Mouse (Mus musculus): ENCODE measurements around the gene Scaper.

Scaper gene

DNA sequence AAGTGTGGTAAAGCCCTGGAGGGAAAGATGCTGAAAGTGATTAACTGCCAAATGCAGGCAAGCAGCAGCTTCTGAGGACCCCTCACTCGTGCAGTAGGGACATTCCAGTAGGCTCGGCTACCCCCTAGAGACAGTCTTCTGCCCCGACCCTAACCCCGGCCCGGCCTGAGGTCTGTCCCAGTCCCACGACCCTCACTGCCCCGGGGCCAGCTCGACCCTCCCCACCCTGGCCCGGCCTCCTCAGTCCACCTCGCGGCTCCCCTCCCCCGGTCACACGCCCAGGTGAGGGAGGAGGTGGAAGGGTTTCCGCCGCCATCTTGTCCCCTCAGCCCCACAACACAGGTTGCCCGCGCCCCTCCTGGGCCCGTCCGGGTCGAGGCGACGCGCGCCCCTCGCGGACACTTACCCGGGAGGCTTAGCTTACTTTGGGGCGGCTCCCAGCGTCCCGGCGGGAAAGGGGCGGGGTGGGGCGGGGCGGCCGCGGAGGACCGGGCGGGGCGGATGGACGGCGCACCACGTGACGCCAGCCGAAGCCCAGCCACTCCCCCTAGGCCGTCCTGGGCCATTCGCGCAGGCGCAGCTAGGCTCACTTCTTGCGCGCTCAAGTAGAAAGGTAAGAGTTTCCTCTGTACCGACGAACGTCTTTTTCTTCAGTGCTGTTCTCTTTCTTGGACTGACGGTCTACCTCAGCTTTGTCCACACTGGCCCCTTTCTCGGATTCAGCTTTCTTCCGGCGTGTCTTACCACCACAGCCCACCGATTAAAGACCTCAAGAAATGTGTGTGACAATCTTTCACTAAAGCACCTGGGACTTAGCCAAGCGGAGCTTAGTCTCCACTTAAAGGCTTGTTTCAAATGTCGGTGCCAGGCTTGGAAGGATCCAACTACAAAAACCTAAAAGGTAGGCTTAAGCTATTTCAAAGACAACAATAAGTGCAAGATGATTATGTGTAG is at the start of gene Scaper:
Scaper (minus strand) TSS at position 456 of the 954 bp plus-strand sequence.
- in situ Hi-C loops (cut with MboI, MseI): no loop called here

DNA sequence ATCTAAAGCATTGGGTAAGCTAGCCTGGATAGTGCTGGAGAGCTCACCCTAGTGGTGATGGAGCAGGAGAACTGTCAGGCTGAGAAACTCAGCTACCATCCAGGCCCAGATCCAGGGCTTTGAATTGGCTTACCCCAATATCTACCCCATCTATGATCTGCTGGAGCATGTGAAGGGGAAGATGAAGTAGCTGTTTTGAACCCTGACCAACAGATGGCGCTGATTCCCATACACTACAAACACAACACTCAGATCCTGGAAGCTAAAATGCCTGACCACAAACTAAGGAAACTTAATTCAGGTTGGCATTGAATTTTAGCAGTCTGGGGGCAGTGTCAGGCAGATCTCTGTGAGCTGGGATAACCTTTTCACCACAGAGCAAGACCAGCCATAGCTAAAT is 8.9 kb upstream of the Scaper start:
- in situ Hi-C loops (cut with MboI, MseI): no loop called here

DNA sequence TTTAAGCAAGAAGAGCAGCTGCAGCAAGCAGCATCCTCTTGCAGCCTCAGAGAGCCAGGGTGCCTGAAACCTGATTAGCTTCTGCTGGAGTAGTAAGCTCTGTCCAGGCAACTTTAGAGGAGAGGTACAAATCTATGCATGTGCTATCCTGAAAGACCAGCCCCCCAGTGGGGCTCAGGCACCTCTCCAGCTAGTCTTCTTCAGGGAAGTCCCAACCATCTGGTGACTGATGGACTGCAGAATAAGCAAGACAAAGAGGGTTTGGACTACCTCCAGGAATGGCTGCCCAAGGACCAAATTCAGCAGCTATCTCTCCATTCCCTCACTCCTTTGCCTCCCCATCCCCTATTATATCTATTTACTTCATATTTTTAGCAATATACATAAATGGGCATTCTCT is 3.4 kb upstream of the Scaper start:
- in situ Hi-C loops (cut with MboI, MseI): no loop called here

DNA sequence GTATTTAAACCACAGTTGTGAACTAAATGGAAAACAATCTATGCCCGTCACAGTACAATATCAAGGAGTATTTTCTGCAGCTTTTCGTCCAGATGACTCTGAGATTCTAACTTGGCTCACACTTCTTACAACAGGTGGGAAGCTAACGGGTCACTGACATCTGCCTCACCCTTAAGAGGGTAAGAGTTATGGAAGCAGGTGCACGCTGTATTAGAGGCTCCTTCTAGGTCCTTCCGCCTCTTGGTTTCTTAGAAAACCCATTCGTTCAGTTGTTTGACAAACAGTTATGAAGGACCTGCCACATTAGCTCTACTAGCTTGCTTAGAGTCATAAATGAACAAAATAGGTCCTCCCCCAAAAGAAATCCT is 683 bp upstream of the Scaper start:
- in situ Hi-C loops (cut with MboI, MseI): no loop called here

DNA sequence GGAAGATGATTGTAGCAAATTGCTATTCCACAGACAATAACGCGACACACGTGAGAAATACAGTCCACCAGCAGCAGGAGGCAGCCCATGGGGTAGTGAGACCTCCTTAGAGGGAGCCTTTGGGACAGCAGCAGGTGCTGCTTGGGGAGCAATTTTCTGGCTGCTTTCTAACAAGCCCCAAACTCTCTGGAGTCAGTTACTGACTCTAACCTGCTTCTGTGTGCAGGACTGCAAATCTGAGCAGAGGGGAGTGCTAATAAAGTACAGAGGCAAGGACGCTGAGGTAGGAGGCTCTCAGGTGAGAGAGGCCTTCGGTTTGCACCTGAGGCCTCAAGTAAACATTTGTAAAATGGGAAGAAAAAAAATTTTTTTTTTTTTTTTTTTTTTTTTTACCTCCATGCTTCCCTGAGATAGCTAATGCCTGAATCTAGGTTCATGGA is 675 bp downstream of the Scaper start:
- in situ Hi-C loops (cut with MboI, MseI): no loop called here

DNA sequence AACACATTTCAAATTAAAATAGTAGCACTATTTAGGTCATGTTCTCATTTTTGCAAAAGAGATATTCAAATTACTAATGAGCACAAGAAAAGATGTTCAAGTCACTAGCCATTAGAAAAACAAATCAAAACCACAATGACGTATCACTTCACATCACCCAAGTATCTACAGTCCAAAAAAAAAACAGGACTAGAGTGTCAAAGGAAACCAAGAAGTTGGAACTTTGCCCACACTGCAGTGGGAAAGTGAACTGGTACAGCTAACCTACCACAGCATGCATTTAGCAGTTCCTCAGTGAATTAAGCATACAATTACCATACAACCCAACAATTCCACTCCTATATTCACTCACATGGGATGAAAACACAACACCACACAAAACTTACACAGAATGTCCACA is 5.4 kb downstream of the Scaper start:
- in situ Hi-C loops (cut with MboI, MseI): no loop called here

DNA sequence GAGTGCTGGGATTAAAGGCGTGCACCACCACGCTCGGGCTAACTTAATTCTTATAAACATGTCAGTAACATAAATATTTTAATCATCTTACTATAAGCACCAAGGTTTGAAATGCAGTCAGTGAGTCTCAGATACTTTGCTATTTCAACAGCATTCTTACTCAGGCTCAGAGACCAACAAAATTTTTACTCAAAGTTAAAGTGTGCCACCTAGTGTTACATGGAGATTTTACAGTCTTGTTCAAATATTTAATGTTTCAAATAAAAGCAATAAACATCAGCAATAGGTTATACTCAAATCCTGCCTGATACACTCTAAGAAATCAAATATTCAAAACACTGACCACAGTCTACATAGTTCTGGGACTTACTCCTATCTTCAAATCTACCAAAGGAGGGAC is 19.3 kb downstream of the Scaper start:
- in situ Hi-C loops (cut with MboI, MseI): no loop called here

DNA sequence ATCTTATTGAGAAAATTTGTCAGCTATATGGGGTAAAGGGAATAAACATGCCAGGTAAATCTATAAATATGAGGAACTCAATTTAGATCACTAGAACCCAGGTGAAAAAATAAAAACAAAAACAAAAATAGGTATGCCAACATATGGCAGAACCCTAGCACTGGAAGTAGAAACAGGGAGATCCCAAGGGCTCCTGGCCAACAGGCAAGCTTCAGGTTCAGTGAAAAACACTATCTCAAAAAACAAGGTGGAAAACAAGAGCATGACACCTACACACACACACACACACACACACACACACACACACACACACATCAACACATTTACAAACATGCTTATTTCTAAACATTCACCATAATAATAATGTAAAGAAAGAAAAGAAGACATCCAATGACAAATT is 21.2 kb downstream of the Scaper start:
- in situ Hi-C loops (cut with MboI, MseI): no loop called here

DNA sequence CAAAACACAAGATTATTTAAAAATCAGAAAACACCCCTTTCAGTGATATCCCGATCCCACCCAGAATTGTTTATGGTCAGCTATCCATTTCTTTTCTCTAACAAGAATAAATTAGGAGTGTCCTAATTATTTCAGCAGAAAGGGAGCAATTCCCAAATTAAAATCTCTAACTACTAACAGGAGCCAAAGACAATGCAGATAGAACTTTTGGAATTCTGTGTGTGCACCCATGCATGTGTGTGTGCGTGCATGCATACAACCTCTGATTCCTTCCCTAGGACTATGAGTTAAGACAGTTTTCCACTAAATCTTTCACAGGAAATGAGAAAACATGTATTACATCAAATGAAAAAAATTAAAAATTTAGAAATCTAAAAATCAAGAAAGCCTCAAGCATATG is 26.4 kb downstream of the Scaper start:
- in situ Hi-C loops (cut with MboI, MseI): no loop called here

DNA sequence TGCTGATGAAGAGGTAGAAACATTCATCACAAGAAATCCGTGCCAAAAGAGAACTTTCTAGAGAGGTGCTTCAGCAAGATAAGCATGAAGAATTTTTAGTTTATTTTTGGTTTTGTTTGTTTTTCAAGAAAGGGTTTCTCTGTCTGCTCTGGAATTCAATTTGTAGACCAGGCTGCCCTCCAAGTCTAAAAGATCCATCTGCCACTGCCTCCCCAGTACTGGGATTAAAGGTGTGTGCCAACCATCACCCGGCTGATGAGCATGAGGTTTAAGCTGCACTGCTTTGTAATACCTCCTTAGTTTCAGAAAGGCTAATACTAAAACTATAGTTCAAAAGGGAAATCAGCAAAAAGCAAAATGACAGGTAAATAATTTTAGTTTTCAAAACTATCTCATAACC is 35.0 kb downstream of the Scaper start:
- in situ Hi-C loops (cut with MboI, MseI): loop anchor here (10.0 kb wide), 1 partner anchor 488 kb away; no protein-coding TSS in a partner anchor

DNA sequence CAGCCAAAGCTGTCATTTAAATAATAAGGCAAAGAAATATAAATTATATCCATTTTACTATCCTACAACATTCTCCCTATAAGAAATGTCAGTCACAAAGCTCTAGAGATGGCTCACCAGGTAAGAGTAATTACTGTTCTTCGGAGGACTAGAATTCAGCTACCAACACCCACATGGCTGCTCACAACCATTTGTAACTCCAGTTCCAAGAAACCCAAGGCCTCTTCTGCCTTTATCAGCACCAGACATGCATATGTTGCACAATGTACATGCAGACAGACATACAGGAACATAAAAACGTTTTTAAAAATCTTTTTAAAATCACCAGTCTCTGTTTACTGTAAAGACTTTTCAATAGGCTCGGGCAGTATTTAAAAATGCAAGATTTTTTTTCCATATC is 36.3 kb downstream of the Scaper start:
- in situ Hi-C loops (cut with MboI, MseI): loop anchor here (10.0 kb wide), 1 partner anchor 487 kb away; no protein-coding TSS in a partner anchor

DNA sequence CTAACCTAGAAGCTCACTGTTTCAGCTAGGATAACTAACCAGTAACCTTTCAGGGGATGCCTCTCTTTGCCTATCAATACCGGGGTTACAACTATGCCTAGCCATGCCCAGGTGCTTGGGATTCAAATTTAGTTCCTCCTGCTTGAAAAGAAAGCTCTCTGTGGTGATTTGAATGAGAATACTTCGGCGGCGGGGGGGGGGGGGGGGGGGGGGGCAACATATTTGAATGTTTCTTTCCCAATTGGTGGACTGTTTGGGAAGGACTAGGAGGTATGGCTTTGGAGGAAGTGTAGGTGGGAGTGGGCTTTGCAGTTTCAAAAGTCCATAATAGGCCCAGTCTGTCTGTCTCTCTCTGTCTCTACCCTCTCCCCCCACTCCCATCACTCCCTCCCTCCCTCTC is 37.4 kb downstream of the Scaper start:
- in situ Hi-C loops (cut with MboI, MseI): loop anchor here (10.0 kb wide), 1 partner anchor 486 kb away; no protein-coding TSS in a partner anchor

DNA sequence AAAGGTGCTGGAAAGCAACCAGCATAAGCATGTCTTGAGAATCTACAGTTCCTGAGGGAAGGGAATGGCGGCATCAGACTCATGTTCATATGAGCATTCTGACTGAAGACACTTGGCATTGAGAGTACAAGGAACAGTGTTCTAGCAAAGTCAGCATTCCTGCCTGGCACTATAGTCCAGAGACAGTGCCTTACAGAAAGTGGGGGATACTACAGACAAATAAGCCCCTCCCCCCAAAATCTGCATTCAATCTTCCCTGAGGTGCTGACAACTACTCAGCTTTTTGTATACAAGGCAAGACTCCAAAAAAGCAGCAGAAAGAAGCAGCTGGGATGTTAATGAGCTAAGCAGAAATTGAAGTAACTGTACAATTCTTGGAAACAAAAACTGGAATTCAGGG is 59.9 kb downstream of the Scaper start:
- in situ Hi-C loops (cut with MboI, MseI): no loop called here

DNA sequence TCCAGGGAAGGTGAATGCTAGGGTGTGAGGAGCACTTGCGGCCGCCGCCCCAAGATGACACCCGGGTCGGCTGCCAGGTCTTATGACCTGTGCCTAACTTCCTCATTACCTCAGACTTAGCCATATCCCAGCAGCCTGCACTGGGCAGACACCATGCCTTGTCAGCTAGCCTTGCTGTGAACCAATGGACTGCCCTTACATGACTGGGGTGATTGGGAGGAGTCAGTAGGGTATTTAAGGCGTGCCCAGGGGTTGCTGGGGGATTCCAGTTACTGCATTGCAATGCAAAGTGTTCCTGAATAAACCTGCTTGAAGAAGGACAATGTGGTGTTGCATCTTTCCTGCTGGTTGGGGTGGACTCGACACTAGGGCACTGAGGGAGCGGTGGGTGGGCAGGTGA is 148.5 kb downstream of the Scaper start:
- in situ Hi-C loops (cut with MboI, MseI): loop anchor here (25.0 kb wide), 1 partner anchor 498 kb away; no protein-coding TSS in a partner anchor

DNA sequence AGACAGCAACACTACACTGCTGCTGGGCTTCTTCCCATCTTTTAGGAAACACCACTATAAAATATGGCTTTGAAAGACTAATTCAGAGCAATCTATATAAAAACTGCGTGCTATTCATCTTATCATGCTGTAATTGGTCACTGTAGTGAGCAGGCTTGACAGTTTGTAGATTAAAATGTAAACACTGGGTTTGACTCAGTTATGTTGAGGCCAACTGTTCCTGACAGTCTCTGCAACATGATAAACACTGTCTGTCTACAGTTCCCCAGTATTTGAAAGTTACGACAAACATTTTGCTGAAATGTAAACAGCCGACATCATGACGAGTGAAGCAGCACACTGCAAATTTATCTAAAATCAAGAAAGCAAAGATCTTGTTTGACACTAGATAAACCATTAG is 225.9 kb downstream of the Scaper start:
- in situ Hi-C loops (cut with MboI, MseI): no loop called here

DNA sequence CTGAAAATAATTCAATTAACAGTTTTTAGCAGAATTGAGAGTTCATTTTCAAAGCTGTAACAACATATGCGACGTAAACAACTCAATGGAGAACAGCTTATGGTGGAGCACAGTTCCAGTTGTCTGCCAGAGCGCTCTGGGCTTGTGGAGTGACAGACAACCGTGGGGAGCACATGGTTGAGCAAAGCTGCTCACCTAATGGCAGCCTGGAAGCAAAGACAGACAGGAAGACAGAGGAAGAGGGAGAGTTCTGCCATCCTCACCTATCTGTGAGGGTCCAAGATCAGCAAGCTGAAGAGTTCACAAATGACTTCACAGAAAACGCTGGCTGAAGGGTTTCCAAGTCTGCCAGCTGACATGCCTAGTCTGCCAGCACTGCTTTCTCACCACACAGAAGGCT is 227.4 kb downstream of the Scaper start:
- in situ Hi-C loops (cut with MboI, MseI): no loop called here

DNA sequence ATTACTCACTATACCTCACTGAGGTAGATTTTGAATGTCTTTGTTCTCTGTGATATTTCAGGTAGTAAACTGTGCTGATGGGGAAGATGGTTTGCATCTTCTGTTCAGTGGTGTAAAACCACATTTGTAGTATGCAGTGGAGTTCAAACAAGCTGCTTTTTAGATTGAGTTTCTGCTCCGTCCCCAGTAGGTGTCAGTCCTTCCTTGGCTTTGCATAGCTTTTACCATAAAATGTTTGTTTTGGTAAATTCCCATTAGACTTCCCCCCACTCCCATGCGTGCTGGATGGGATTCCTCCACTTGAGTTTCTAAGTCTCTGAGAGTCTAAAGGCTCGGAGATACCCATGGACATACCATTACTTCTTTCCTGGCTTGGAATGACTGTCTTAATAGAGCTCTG is 231.3 kb downstream of the Scaper start:
- in situ Hi-C loops (cut with MboI, MseI): no loop called here

DNA sequence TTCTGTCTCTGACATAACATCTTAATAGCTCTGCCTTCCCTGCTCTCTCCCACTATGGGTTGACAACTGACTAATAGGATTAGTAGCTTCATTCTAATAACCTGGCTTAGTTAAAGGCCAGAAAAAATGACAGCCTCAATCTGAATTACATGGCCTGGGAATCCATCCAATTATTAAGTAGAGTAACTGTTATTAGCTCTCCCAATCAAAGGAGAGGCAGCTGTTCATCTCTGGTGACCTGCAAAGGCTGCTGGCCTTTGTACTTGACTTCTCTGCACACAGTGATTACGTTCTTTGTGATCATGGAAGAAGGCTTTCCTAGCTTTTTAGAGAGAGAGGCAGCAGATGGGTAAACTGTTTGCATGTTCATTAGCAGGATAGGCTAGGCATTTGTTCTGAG is 242.6 kb downstream of the Scaper start:
- in situ Hi-C loops (cut with MboI, MseI): no loop called here

DNA sequence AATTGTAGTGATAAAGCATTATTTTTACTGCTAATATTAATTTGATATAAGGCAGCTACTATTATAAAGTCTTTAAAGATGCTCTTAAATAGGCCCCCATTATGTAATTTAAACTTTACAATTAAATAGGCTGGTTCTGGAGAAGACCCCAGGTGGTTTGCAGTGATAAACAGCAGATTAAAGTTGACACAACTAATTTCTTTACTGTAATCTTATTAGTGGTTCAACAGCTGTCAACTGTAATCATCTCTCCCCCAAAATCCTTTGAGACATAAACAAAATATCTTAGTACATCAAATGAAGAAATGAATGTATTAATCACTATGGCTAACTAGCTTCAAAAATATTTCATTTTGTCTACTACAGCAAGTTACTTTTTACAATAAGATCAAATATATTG is 260.8 kb downstream of the Scaper start:
- in situ Hi-C loops (cut with MboI, MseI): no loop called here

DNA sequence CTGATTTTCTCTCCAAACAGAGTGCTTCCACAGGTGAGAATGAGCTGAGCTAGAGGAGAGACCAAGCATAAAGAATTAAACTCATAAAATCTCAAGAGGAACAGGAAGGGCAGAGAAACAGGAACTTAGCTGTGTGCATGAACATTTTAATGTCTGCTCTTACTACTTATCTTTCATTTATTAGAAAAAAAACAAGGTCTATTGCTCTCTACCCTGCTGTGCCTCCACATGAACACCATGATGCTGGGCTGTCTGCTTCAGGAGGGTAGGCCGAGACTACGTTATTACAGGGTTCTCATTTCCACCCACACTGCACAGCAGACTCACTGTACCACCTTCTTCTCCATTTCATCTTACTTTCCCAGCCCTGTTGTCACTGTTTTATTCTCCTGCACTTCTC is 291.5 kb downstream of the Scaper start:
- in situ Hi-C loops (cut with MboI, MseI): no loop called here

DNA sequence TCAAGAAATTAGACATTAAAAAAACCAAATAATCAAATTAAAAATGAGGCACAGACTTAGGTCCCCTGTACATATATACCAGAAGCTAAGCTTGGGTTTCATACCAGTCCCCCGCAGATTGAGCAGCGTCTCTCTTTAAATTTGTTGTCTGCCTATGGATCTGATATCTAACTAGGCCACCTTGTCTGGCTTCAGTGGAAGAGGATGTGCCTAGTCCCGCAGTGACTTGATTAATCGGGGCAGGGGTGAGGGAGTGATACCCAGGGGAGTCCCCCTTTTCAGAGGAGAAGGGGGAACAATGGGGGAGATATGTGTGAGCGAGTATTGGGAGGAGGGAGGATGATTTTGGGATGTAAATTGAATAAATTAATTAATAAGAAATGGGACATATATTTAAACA is 310.9 kb downstream of the Scaper start:
- in situ Hi-C loops (cut with MboI, MseI): no loop called here

DNA sequence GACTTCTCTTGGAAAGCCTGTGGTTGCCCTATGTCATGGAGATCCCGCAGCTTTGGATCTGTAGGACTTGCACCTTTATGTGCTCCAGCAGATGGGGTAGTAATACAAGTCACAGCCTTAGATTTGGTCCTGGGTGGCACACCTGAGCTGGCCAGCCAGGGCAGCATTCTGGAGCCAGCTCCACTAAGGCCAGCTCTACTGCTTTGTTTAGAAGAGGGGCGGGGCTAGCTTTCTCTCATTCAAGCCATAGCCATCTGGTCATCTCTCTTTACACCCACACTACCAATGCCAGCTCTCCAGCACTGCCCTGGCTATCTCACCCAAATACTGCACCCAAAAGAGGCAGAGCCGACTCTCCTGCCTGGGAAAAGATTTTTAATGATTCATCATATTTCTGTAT is 323.2 kb downstream of the Scaper start:
- in situ Hi-C loops (cut with MboI, MseI): no loop called here

DNA sequence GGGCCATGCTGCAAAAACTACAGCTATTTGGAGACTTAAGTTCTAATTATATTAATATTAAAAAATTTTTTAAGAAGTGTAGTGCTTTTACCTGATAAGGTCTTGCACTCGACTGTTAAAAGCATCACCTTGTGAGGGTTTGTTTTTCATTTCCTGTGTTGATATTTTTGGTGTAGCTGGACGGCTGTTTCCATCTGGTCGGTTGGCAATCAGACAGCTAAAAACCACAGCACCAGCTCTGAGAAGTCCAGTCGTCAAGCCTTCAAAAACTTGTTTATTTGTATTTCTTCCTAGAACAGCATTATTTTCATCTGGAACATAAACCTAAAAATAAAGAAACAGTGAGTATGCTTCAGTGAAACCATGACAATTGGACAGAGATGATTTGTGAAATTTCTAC is 328.2 kb downstream of the Scaper start:
- in situ Hi-C loops (cut with MboI, MseI): no loop called here
